Mouse (Mus musculus) CH12.LX (cell line): ENCODE results near the gene Pigyl. TPM values are rescaled to one million over a fixed set of nuclear protein-coding genes. Genes with fewer than 3 reads are reported as not detected.

Experiments
- DNase-seq: peaks from one replicate; pipeline ENCODE4 v3.0.0-alpha.2; 2013; ENCODE audit errors: extremely low read depth
- H3K27ac ChIP-seq: 2 replicates; pipeline ENCODE4 v1.5.1; 2012; ENCODE audit warnings: low read depth, mild to moderate bottlenecking, control low read depth, moderate library complexity; ENCODE audit not compliant: insufficient read depth
- H3K27me3 ChIP-seq: replicated peaks from 2 replicates; pipeline ENCODE3; 2012; ENCODE audit warnings: inconsistent platforms
- H3K36me3 ChIP-seq, 2 experiments: replicated peaks in 1 of 2; 2 replicates each; pipeline versions ENCODE3 to v1.6.1; 2012; ENCODE audit warnings: inconsistent platforms in 1 of 2, low read length in 1 of 2, mild to moderate bottlenecking in 1 of 2, mixed read lengths in 1 of 2, moderate library complexity in 1 of 2; ENCODE audit not compliant: control insufficient read depth in 1 of 2, insufficient read depth in 1 of 2
- H3K4me1 ChIP-seq, 2 experiments: 2 replicates each; pipeline ENCODE4 v1.6.1; 2012; ENCODE audit warnings: inconsistent platforms in 1 of 2, moderate library complexity in 1 of 2; ENCODE audit not compliant: insufficient read depth in 2 of 2, control insufficient read depth in 1 of 2
- H3K4me2 ChIP-seq: 2 replicates; pipeline ENCODE4 v1.6.1; 2012; ENCODE audit warnings: low read depth, mild to moderate bottlenecking, control low read depth; ENCODE audit not compliant: poor library complexity, insufficient read depth, severe bottlenecking
- H3K4me3 ChIP-seq, 3 experiments: fragments of 150-350 bp in 1 of 3; sonication (generic) in 1 of 3; replicated peaks in 1 of 3; 2 replicates each; pipeline versions ENCODE3 to v1.5.1; 2011 to 2012; ENCODE audit warnings: low read depth in 2 of 3, low read length in 2 of 3, mild to moderate bottlenecking in 2 of 3, moderate library complexity in 2 of 3, control low read depth in 1 of 3, improper control_type of control experiment in 1 of 3, inconsistent platforms in 1 of 3, mixed read lengths in 1 of 3; ENCODE audit not compliant: poor library complexity in 1 of 3
- H3K79me2 ChIP-seq: replicated peaks from 2 replicates; pipeline ENCODE4 v1.6.1; 2012; ENCODE audit warnings: mild to moderate bottlenecking, moderate library complexity; ENCODE audit not compliant: control insufficient read depth, poor library complexity, insufficient read depth, severe bottlenecking; ENCODE audit errors: extremely low read depth
- H3K9ac ChIP-seq: 2 replicates; pipeline ENCODE4 v1.6.1; 2012; ENCODE audit warnings: low read depth, mild to moderate bottlenecking, control low read depth, moderate library complexity; ENCODE audit not compliant: insufficient read depth
- H3K9me3 ChIP-seq: replicated peaks from 2 replicates; pipeline ENCODE3; 2012; ENCODE audit warnings: low read length, inconsistent platforms, mixed read lengths
- BHLHE40 ChIP-seq: IDR thresholded peaks from 2 replicates; pipeline ENCODE4 v1.6.1; 2011; ENCODE audit warnings: mild to moderate bottlenecking, low read depth, low read length, improper control_type of control experiment
- CHD1 ChIP-seq: IDR thresholded peaks from 2 replicates; pipeline ENCODE4 v1.6.1; 2012; ENCODE audit warnings: low read depth, low read length, improper control_type of control experiment, inconsistent platforms
- CHD2 ChIP-seq: IDR thresholded peaks from 2 replicates; pipeline ENCODE4 v1.6.1; 2011; ENCODE audit warnings: low read length, improper control_type of control experiment
- CTCF ChIP-seq, 2 experiments: IDR thresholded peaks in 1 of 2; conservative IDR thresholded peaks in 1 of 2; 2 replicates each; pipeline ENCODE4 v1.5.1; 2011 to 2012; ENCODE audit warnings: low read depth in 2 of 2, low read length in 2 of 2, improper control_type of control experiment in 1 of 2, inconsistent platforms in 1 of 2, mild to moderate bottlenecking in 1 of 2, moderate library complexity in 1 of 2
- E2F4 ChIP-seq: IDR thresholded peaks from 2 replicates; pipeline ENCODE4 v1.6.1; 2011; ENCODE audit warnings: low read depth, low read length, improper control_type of control experiment; ENCODE audit not compliant: insufficient replicate concordance
- EP300 ChIP-seq: IDR thresholded peaks from 2 replicates; pipeline ENCODE4 v1.6.1; 2011; ENCODE audit warnings: low read length, improper control_type of control experiment
- IRF4 ChIP-seq: IDR thresholded peaks from 2 replicates; pipeline ENCODE4 v1.6.1; 2014; ENCODE audit warnings: low read depth, mild to moderate bottlenecking, inconsistent platforms, low read length, improper control_type of control experiment
- JUN ChIP-seq: IDR thresholded peaks from 2 replicates; pipeline ENCODE4 v1.6.1; 2011; ENCODE audit warnings: low read depth, mild to moderate bottlenecking, low read length, improper control_type of control experiment, moderate library complexity; ENCODE audit not compliant: insufficient read depth
- KAT2A ChIP-seq: IDR thresholded peaks from 2 replicates; pipeline ENCODE4 v1.6.1; 2012; ENCODE audit warnings: low read length, improper control_type of control experiment, inconsistent platforms; ENCODE audit not compliant: insufficient replicate concordance
- MAX ChIP-seq: IDR thresholded peaks from 2 replicates; pipeline ENCODE4 v1.6.1; 2011; ENCODE audit warnings: low read length, improper control_type of control experiment
- MXI1 ChIP-seq: IDR thresholded peaks from 2 replicates; pipeline ENCODE4 v1.6.1; 2011; ENCODE audit warnings: mild to moderate bottlenecking, low read depth, low read length, improper control_type of control experiment
- NELFE ChIP-seq: IDR thresholded peaks from 2 replicates; pipeline ENCODE4 v1.6.1; 2011; ENCODE audit warnings: low read depth, low read length, improper control_type of control experiment
- NRF1 ChIP-seq: IDR thresholded peaks from 2 replicates; pipeline ENCODE4 v1.6.1; 2014; ENCODE audit warnings: low read depth, mild to moderate bottlenecking, inconsistent platforms, low read length, improper control_type of control experiment, moderate library complexity
- PAX5 ChIP-seq: IDR thresholded peaks from 2 replicates; pipeline ENCODE4 v1.6.1; 2012; ENCODE audit warnings: low read length, inconsistent platforms, mixed read lengths
- POLR2A ChIP-seq: IDR thresholded peaks from 2 replicates; pipeline ENCODE4 v1.6.1; 2011; ENCODE audit warnings: low read depth, mild to moderate bottlenecking, improper control_type of control experiment, low read length
- RAD21 ChIP-seq: IDR thresholded peaks from 2 replicates; pipeline ENCODE4 v1.6.1; 2011; ENCODE audit warnings: low read depth, mild to moderate bottlenecking, low read length, improper control_type of control experiment, moderate library complexity
- TBP ChIP-seq: conservative IDR thresholded peaks from 2 replicates; pipeline ENCODE4 v1.6.1; 2011; ENCODE audit warnings: low read depth, low read length, improper control_type of control experiment
- UBTF ChIP-seq: IDR thresholded peaks from 2 replicates; pipeline ENCODE4 v1.6.1; 2012; ENCODE audit warnings: low read depth, mild to moderate bottlenecking, inconsistent platforms, low read length, improper control_type of control experiment, moderate library complexity
- USF2 ChIP-seq: conservative IDR thresholded peaks from 2 replicates; pipeline ENCODE4 v1.6.1; 2011; ENCODE audit warnings: low read depth, low read length, improper control_type of control experiment
- dilution Hi-C: fragments of 300-500 bp; cut with MboI; formaldehyde crosslinking; loops from 2 replicates; pipeline ENCODE4 v1.14.3; 2020; ENCODE audit warnings: low sequenced_read_pairs; ENCODE audit not compliant: extremely low pct_unique_long_range_greater_than_20kb, extremely low pct_ligation_motif_present
- in situ Hi-C: fragments of 300-500 bp; cut with MboI; formaldehyde crosslinking; loops from 3 replicates; pipeline ENCODE4 v1.14.3; 2019; ENCODE audit warnings: low sequenced_read_pairs, low pct_ligation_motif_present, low pct_unique_long_range_greater_than_20kb, mixed read lengths
- polyA plus RNA-seq: library from polyadenylated mRNA; unstranded; fragments of >175 nt; gene quantifications from 2 replicates; pipeline ENCODE4 v1.2.1, GENCODE M21; 2012; ENCODE audit warnings: low read depth; ENCODE audit not compliant: insufficient read length
- total RNA-seq, 2 experiments: library from RNA; depleted of rRNA; stranded (reverse); fragments of 300-350 nt in 1 of 2; fragments of >200 nt in 1 of 2; gene quantifications; 2 replicates each; pipeline ENCODE4 v1.2.3; 2012 to 2014

The Pigyl gene
- total and polyA plus RNA-seq, 3 experiments: 5.0 to 24.9 (median 22.8) TPM

DNA sequence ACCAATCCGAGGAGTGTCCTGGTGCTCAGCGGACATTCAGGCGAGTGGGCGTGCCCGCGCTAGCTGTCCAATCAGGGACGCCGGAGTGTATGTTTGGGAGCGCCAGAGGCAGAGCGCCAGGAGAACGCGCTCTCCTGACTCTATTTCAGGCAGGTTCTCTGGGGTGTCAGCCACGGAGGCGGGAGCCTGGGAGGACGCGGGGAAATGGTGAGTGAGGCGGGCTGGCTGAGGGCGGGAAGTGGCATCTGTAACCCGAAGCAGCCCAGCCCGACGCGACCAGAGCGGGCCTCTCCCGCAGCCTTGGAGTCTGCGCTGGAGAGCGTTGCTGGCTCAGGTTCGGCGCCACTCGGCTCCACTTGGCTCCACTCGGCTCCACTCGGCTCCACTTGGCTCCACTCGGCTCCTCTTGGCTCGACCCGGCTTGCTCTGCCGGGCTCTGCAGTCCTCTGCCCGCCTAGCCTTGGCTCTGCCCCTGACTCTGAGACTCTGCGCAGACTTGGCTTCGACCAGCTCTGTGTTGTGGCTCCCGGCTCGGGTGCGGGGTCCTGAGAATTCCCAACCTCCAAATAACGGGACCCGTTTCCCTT lies 31.5 kb downstream of the Pigyl start, which contains the start of gene Zfp872:
Gene Zfp872 (plus strand): TSS at position 66 of the 587 bp plus-strand sequence.
- dilution Hi-C loops: no loop called here
- in situ Hi-C loops: no loop called here

DNA sequence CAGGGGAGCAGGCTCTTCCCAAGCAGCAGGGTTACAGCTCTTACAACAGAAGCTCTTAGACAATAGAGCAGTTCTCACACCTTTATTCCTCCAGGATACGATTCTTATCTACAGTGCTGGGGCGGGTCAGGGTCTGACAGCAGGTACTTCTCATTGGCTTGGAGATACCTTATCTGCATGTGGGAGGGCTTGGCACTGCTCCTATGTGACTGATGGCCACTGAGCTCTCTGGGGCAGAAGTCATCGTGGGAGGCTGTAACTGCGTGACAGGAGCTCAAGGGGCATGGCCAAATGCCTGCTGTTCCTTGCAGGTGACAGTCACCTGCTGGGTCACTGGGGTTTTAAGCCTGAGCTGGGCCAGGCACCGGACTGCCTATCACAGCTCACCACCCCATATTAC lies 39.8 kb downstream of the Pigyl start:
- in situ Hi-C loops (no loop called here), dilution Hi-C loops (no loop called here)

More for the DNA sequence above, 31.5 kb downstream of the Pigyl start, which contains the start of gene Zfp872:
- H3K4me2 ChIP-seq: no peak within 1 kb of the TSS
- no peaks in the 10 kb centered on the region for H3K27me3 ChIP-seq
- H3K9me3 ChIP-seq: peaks cover 12% of the 10 kb centered on the region
- no peaks in the 10 kb centered on the region for H3K36me3 ChIP-seq
- no peak for DNase-seq
- H3K4me1 ChIP-seq: no peaks in the 10 kb centered on the region
- H3K79me2 ChIP-seq: no peaks in the 10 kb centered on the region
- H3K27ac ChIP-seq: no peak within 1 kb of the TSS
- no peak within 1 kb of the TSS for H3K4me3 ChIP-seq
- TF ChIP-seq IRF4 (no peak), USF2 (no peak), MXI1 (no peak), E2F4 (no peak), POLR2A (no peak), KAT2A (no peak), CTCF (conservative IDR thresholded peaks at IDR 0.05 in 1 of 2, IDR thresholded peaks at IDR 0.05 in 1 of 2; ENCODE audit: low read depth in 2 of 2, low read length in 2 of 2) (no peak), CHD1 (no peak), PAX5 (no peak), MAX (no peak), UBTF (no peak)
- H3K9ac ChIP-seq: no peak within 1 kb of the TSS

More for the DNA sequence above, 39.8 kb downstream of the Pigyl start:
- Histone ChIP-seq H3K79me2 (no peaks in the 10 kb centered on the region), H3K27me3 (peaks cover 16% of the 10 kb centered on the region), H3K9me3 (peaks cover 30% of the 10 kb centered on the region), H3K4me1 (no peaks in the 10 kb centered on the region), H3K4me3 (no peak overlapping the region), H3K27ac (no peak overlapping the region), H3K36me3 (no peaks in the 10 kb centered on the region), H3K9ac (no peak overlapping the region), H3K4me2 (no peak overlapping the region)
- no peak for DNase-seq
- no peak for TF ChIP-seq USF2
- TF ChIP-seq EP300: no peak
- TF ChIP-seq UBTF: no peak
- TF ChIP-seq NELFE: no peak
- no peak for TF ChIP-seq CTCF (conservative IDR thresholded peaks at IDR 0.05 in 1 of 2, IDR thresholded peaks at IDR 0.05 in 1 of 2; ENCODE audit: low read depth in 2 of 2, low read length in 2 of 2)
- TF ChIP-seq CHD2: no peak
- no peak for TF ChIP-seq JUN
- no peak for TF ChIP-seq KAT2A
- TF ChIP-seq NRF1: no peak
- TF ChIP-seq TBP: no peak
- TF ChIP-seq RAD21: no peak
- no peak for TF ChIP-seq BHLHE40

Other genes starting within 250 kb of the Pigyl start
Only the 20 nearest of the 21 such genes appear.
- not detected in 2 replicates for gene Ccdc159, start 229.4 kb upstream of the Pigyl start, total RNA-seq (2012; rRNA removed)
- not detected in 2 replicates for gene Ccdc159, start 229.4 kb upstream of the Pigyl start, total RNA-seq (2014; rRNA removed)
- gene Ccdc159, start 229.4 kb upstream of the Pigyl start, polyA plus RNA-seq: not detected in 2 replicates
- gene Tmem205, start 229.3 kb upstream of the Pigyl start, total RNA-seq (2012; rRNA removed): 2.4 and 2.9 TPM in 2 replicates
- gene Tmem205, start 229.3 kb upstream of the Pigyl start, total RNA-seq (2014; rRNA removed): 2.4 and 2.9 TPM in 2 replicates
- gene Tmem205, start 229.3 kb upstream of the Pigyl start, polyA plus RNA-seq: 0.87 and 1.6 TPM in 2 replicates
- not detected in 2 replicates for gene Plppr2, start 219.8 kb upstream of the Pigyl start, total RNA-seq (2012; rRNA removed)
- not detected in 2 replicates for gene Plppr2, start 219.8 kb upstream of the Pigyl start, total RNA-seq (2014; rRNA removed)
- not detected in 2 replicates for gene Plppr2, start 219.8 kb upstream of the Pigyl start, polyA plus RNA-seq
- 4.0 and 4.4 TPM in 2 replicates for gene Swsap1, start 201.1 kb upstream of the Pigyl start, total RNA-seq (2012; rRNA removed)
- gene Swsap1, start 201.1 kb upstream of the Pigyl start, total RNA-seq (2014; rRNA removed): 4.1 and 4.4 TPM in 2 replicates
- 2.9 and 3.1 TPM in 2 replicates for gene Swsap1, start 201.1 kb upstream of the Pigyl start, polyA plus RNA-seq
- 0.80 and 2.0 TPM in 2 replicates for gene Epor, start 193.3 kb upstream of the Pigyl start, total RNA-seq (2012; rRNA removed)
- not detected in 2 replicates for gene Epor, start 193.3 kb upstream of the Pigyl start, total RNA-seq (2014; rRNA removed)
- 0.18 and 0.20 TPM in 2 replicates for gene Epor, start 193.3 kb upstream of the Pigyl start, polyA plus RNA-seq
- not detected in 2 replicates for gene Rgl3, start 167.4 kb upstream of the Pigyl start, total RNA-seq (2012; rRNA removed)
- not detected in 2 replicates for gene Rgl3, start 167.4 kb upstream of the Pigyl start, total RNA-seq (2014; rRNA removed)
- not detected in 2 replicates for gene Rgl3, start 167.4 kb upstream of the Pigyl start, polyA plus RNA-seq
- 0.21 and 0.25 TPM in 2 replicates for gene Ccdc151, start 154.2 kb upstream of the Pigyl start, total RNA-seq (2012; rRNA removed)
- 0.13 and 0.20 TPM in 2 replicates for gene Ccdc151, start 154.2 kb upstream of the Pigyl start, total RNA-seq (2014; rRNA removed)
- gene Ccdc151, start 154.2 kb upstream of the Pigyl start, polyA plus RNA-seq: 0.16 and 0.23 TPM in 2 replicates
- 144 and 160 TPM in 2 replicates for gene Prkcsh, start 154.0 kb upstream of the Pigyl start, total RNA-seq (2012; rRNA removed)
- 65.5 and 72.1 TPM in 2 replicates for gene Prkcsh, start 154.0 kb upstream of the Pigyl start, total RNA-seq (2014; rRNA removed)
- 143 and 148 TPM in 2 replicates for gene Prkcsh, start 154.0 kb upstream of the Pigyl start, polyA plus RNA-seq
- 0.04 TPM in 1 of 2 replicates, not detected in the other for gene Elavl3, start 104.8 kb upstream of the Pigyl start, total RNA-seq (2012; rRNA removed)
- not detected in 2 replicates for gene Elavl3, start 104.8 kb upstream of the Pigyl start, total RNA-seq (2014; rRNA removed)
- 0.06 and 0.10 TPM in 2 replicates for gene Elavl3, start 104.8 kb upstream of the Pigyl start, polyA plus RNA-seq
- not detected in 2 replicates for gene Gm49318, start 85.6 kb upstream of the Pigyl start, total RNA-seq (2012; rRNA removed)
- gene Gm49318, start 85.6 kb upstream of the Pigyl start, total RNA-seq (2014; rRNA removed): not detected in 2 replicates
- gene Gm49318, start 85.6 kb upstream of the Pigyl start, polyA plus RNA-seq: not detected in 2 replicates
- gene Zfp653, start 85.5 kb upstream of the Pigyl start, total RNA-seq (2012; rRNA removed): 8.9 and 9.0 TPM in 2 replicates
- gene Zfp653, start 85.5 kb upstream of the Pigyl start, total RNA-seq (2014; rRNA removed): 9.3 and 10.4 TPM in 2 replicates
- 10.1 and 11.4 TPM in 2 replicates for gene Zfp653, start 85.5 kb upstream of the Pigyl start, polyA plus RNA-seq
- gene Ecsit, start 71.4 kb upstream of the Pigyl start, total RNA-seq (2012; rRNA removed): 57.1 and 59.4 TPM in 2 replicates
- 37.7 and 38.7 TPM in 2 replicates for gene Ecsit, start 71.4 kb upstream of the Pigyl start, total RNA-seq (2014; rRNA removed)
- gene Ecsit, start 71.4 kb upstream of the Pigyl start, polyA plus RNA-seq: 45.2 and 48.5 TPM in 2 replicates
- not detected in 2 replicates for gene Cnn1, start 57.6 kb upstream of the Pigyl start, total RNA-seq (2012; rRNA removed)
- not detected in 2 replicates for gene Cnn1, start 57.6 kb upstream of the Pigyl start, total RNA-seq (2014; rRNA removed)
- gene Cnn1, start 57.6 kb upstream of the Pigyl start, polyA plus RNA-seq: not detected in 2 replicates
- 111 and 148 TPM in 2 replicates for gene Elof1, start 39.7 kb upstream of the Pigyl start, total RNA-seq (2012; rRNA removed)
- gene Elof1, start 39.7 kb upstream of the Pigyl start, total RNA-seq (2014; rRNA removed): 120 and 142 TPM in 2 replicates
- 96.9 and 107 TPM in 2 replicates for gene Elof1, start 39.7 kb upstream of the Pigyl start, polyA plus RNA-seq
- gene Acp5, start 21.1 kb upstream of the Pigyl start, total RNA-seq (2012; rRNA removed): 0.29 and 0.34 TPM in 2 replicates
- gene Acp5, start 21.1 kb upstream of the Pigyl start, total RNA-seq (2014; rRNA removed): not detected in 2 replicates
- 0.30 TPM in 1 of 2 replicates, not detected in the other for gene Acp5, start 21.1 kb upstream of the Pigyl start, polyA plus RNA-seq
- not detected in 2 replicates for gene Zfp872, start 31.2 kb downstream of the Pigyl start, total RNA-seq (2012; rRNA removed)
- gene Zfp872, start 31.2 kb downstream of the Pigyl start, total RNA-seq (2014; rRNA removed): not detected in 2 replicates
- not detected in 2 replicates for gene Zfp872, start 31.2 kb downstream of the Pigyl start, polyA plus RNA-seq
- gene Zfp809, start 68.9 kb downstream of the Pigyl start, total RNA-seq (2012; rRNA removed): 14.0 and 14.2 TPM in 2 replicates
- 11.4 and 13.9 TPM in 2 replicates for gene Zfp809, start 68.9 kb downstream of the Pigyl start, total RNA-seq (2014; rRNA removed)
- 23.8 and 24.1 TPM in 2 replicates for gene Zfp809, start 68.9 kb downstream of the Pigyl start, polyA plus RNA-seq
- 2.2 and 2.9 TPM in 2 replicates for gene Zfp599, start 103.0 kb downstream of the Pigyl start, total RNA-seq (2012; rRNA removed)
- gene Zfp599, start 103.0 kb downstream of the Pigyl start, total RNA-seq (2014; rRNA removed): 2.3 and 2.4 TPM in 2 replicates
- 1.7 and 2.1 TPM in 2 replicates for gene Zfp599, start 103.0 kb downstream of the Pigyl start, polyA plus RNA-seq
- gene Zfp810, start 150.8 kb downstream of the Pigyl start, total RNA-seq (2012; rRNA removed): 7.1 and 7.2 TPM in 2 replicates
- 7.5 and 9.7 TPM in 2 replicates for gene Zfp810, start 150.8 kb downstream of the Pigyl start, total RNA-seq (2014; rRNA removed)
- gene Zfp810, start 150.8 kb downstream of the Pigyl start, polyA plus RNA-seq: 4.0 and 4.3 TPM in 2 replicates
- 12.2 and 14.6 TPM in 2 replicates for gene Anln, start 232.3 kb downstream of the Pigyl start, total RNA-seq (2012; rRNA removed)
- gene Anln, start 232.3 kb downstream of the Pigyl start, total RNA-seq (2014; rRNA removed): 15.7 and 16.2 TPM in 2 replicates
- 12.3 and 14.9 TPM in 2 replicates for gene Anln, start 232.3 kb downstream of the Pigyl start, polyA plus RNA-seq